Mouse (Mus musculus) ES-E14 (cell line): ENCODE data around the gene Stard3.

Source experiments
- CHD2 ChIP-seq: IDR thresholded peaks from 2 replicates; pipeline ENCODE4 v1.6.1; 2014; ENCODE audit warnings: mild to moderate bottlenecking, low read depth, low read length, inconsistent platforms
- ZNF384 ChIP-seq: IDR thresholded peaks from 2 replicates; pipeline ENCODE4 v1.6.1; 2012; ENCODE audit warnings: low read depth, low read length, inconsistent platforms

DNA sequence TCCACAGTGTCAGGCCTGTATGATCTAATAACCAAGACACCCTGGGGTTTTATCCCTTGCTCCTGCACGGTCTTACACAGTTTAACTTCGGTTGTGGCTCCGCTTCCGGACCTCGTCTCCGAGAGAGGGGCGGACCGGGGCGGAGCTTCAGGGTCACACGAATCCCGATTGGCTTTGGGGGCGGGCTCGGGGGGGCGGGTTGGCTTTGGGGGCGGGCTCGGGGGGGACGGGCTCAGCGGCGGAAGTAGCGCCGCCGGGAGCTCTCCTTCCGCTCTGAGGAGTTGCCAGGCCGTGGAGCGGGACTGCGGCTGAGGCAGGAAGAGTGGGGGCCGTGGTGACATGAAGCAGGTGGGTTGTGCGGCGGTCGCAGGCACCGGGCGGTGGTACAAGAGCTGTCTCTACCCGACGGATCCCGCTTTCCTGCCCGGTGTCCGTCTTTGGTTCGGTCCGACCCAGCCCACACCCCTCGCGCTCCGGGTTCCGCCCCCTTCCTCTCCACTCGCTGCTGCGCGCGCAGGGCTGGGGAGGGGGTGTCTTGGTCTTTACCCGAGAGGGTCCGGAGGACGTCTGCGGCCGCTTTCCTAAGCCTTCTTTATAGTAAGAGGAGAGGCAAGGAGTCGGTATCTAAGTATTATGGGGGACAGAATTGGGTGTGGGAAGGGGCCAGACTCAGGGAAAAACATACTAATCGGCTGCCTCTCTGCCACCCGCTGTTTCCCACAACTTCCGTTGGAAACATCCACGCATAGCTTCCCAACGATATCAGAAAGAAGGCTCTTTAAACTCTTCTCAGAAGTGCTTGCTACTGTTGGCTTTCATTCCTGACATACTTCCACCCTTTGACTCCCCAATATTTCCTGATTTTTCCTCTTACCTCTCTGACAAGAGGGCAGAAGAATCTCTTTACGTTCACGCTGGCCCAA, at the start of gene Stard3:
- no peak for TF ChIP-seq ZNF384
- TF ChIP-seq CHD2 = no peak
